Mouse (Mus musculus) lung, embryonic 15.5 days (tissue): ENCODE measurements at regions not wholly inside any gene's neighbourhood (a gene's known extent, or its start where the extent isn't known, plus 50 kb on each side); places are given as distances from the start of the nearest gene placed in this dataset.

Experiments
- ATAC-seq: fragments of 200-750 bp; cut with Nextera tagmentation; 2 replicates; pipeline ENCODE4 v1.8.0; 2017; ENCODE audit warnings: moderate number of reproducible peaks, borderline replicate concordance; ENCODE audit not compliant: low FRiP score, low TSS enrichment; ENCODE audit errors: extremely low read depth
- H3K27ac ChIP-seq: fragments of 300-500 bp; sonication (generic); 2 replicates; pipeline ENCODE4 v1.5.1; 2015; ENCODE audit warnings: moderate library complexity, mild to moderate bottlenecking, inconsistent platforms
- H3K27me3 ChIP-seq: fragments of 300-500 bp; sonication (generic); 2 replicates; pipeline ENCODE4 v1.6.1; 2015; ENCODE audit warnings: inconsistent platforms
- H3K36me3 ChIP-seq: fragments of 300-500 bp; sonication (generic); 2 replicates; pipeline ENCODE4 v1.6.1; 2015; ENCODE audit warnings: inconsistent platforms
- H3K4me1 ChIP-seq: fragments of 300-500 bp; sonication (generic); 2 replicates; pipeline ENCODE4 v1.6.1; 2015; ENCODE audit warnings: inconsistent platforms
- H3K4me2 ChIP-seq: fragments of 300-500 bp; sonication (generic); 2 replicates; pipeline ENCODE4 v1.6.1; 2015; ENCODE audit warnings: inconsistent platforms, mild to moderate bottlenecking, moderate library complexity
- H3K4me3 ChIP-seq: fragments of 300-500 bp; sonication (generic); 2 replicates; pipeline ENCODE4 v1.5.1; 2015; ENCODE audit warnings: mild to moderate bottlenecking, inconsistent platforms
- H3K9ac ChIP-seq: fragments of 300-500 bp; sonication (generic); 2 replicates; pipeline ENCODE4 v1.6.1; 2015; ENCODE audit warnings: inconsistent platforms
- H3K9me3 ChIP-seq: fragments of 300-500 bp; sonication (generic); 2 replicates; pipeline ENCODE4 v1.6.1; 2016; ENCODE audit warnings: inconsistent platforms
- WGBS: fragments of 180-500 bp; shearing (Covaris S2); methylation state at CpG from one replicate; pipeline ENCODE4 v1.1.7; 2015; 5-methylcytosine and 5-hydroxymethylcytosine counted together

- Histone ChIP-seq H3K4me2 (no peak overlapping the region), H3K27me3 (no peaks in the 10 kb centered on the region), H3K36me3 (no peaks in the 10 kb centered on the region), H3K4me3 (no peak overlapping the region), H3K9ac (no peak overlapping the region), H3K9me3 (no peaks in the 10 kb centered on the region), H3K27ac (no peak overlapping the region), H3K4me1 (no peaks in the 10 kb centered on the region)
- 86% methylated on average over 1 of the region's 1 CpGs for WGBS
- ATAC-seq: no peak
These were observed 148.5 kb upstream of the Ednra start for GRCm38 (mm10) chr8:77872771-77873170.

- no peak overlapping the region for H3K4me2 ChIP-seq
- 83% methylated on average over 3 of the region's 3 CpGs for WGBS
- no peak overlapping the region for H3K4me3 ChIP-seq
- no peak overlapping the region for H3K27ac ChIP-seq
- no peaks in the 10 kb centered on the region for H3K36me3 ChIP-seq
- H3K4me1 ChIP-seq: no peaks in the 10 kb centered on the region
- H3K27me3 ChIP-seq: no peaks in the 10 kb centered on the region
- peaks cover 4% of the 10 kb centered on the region; the same call in 1 of the 2 replicates for H3K9me3 ChIP-seq
- no peak overlapping the region for H3K9ac ChIP-seq
- ATAC-seq: no peak
These were observed 195.5 kb upstream of the Ednra start for GRCm38 (mm10) chr8:77919776-77920175.

- H3K9ac ChIP-seq: no peak overlapping the region
- H3K4me3 ChIP-seq: no peak overlapping the region
- H3K36me3 ChIP-seq: no peaks in the 10 kb centered on the region
- H3K27ac ChIP-seq: no peak overlapping the region
- no peak for ATAC-seq
- peaks cover 4% of the 10 kb centered on the region; the same call in 1 of the 2 replicates for H3K9me3 ChIP-seq
- H3K4me2 ChIP-seq: no peak overlapping the region
- 63% methylated on average over 4 of the region's 4 CpGs for WGBS
- no peaks in the 10 kb centered on the region for H3K27me3 ChIP-seq
- H3K4me1 ChIP-seq: no peaks in the 10 kb centered on the region
These were observed 197.6 kb upstream of the Ednra start for GRCm38 (mm10) chr8:77921868-77922267.

GRCm38 (mm10) chr8:77947702-77948101, 223.4 kb upstream of the Ednra start:
- no peak overlapping the region for H3K27ac ChIP-seq
- H3K4me2 ChIP-seq: no peak overlapping the region
- ATAC-seq: no peak
- 85% methylated on average over 3 of the region's 3 CpGs for WGBS
- no peaks in the 10 kb centered on the region for H3K4me1 ChIP-seq
- H3K36me3 ChIP-seq: no peaks in the 10 kb centered on the region
- H3K9me3 ChIP-seq: no peaks in the 10 kb centered on the region
- H3K4me3 ChIP-seq: no peak overlapping the region
- H3K27me3 ChIP-seq: no peaks in the 10 kb centered on the region
- H3K9ac ChIP-seq: no peak overlapping the region

- no peak overlapping the region for H3K4me2 ChIP-seq
- no peaks in the 10 kb centered on the region for H3K4me1 ChIP-seq
- H3K27ac ChIP-seq: no peak overlapping the region
- ATAC-seq: no peak
- no peak overlapping the region for H3K4me3 ChIP-seq
- no peaks in the 10 kb centered on the region for H3K9me3 ChIP-seq
- WGBS: 73% methylated on average over 5 of the region's 5 CpGs
- no peak overlapping the region for H3K9ac ChIP-seq
- H3K36me3 ChIP-seq: no peaks in the 10 kb centered on the region
- no peaks in the 10 kb centered on the region for H3K27me3 ChIP-seq
These were observed 225.4 kb upstream of the Ednra start for GRCm38 (mm10) chr8:77949640-77950039.

- peaks cover 4% of the 10 kb centered on the region; the same call in 1 of the 2 replicates for H3K4me1 ChIP-seq
- H3K27ac ChIP-seq: no peak overlapping the region
- WGBS: 79% methylated on average over 4 of the region's 4 CpGs
- no peak for ATAC-seq
- H3K4me2 ChIP-seq: no peak overlapping the region
- no peak overlapping the region for H3K9ac ChIP-seq
- H3K9me3 ChIP-seq: no peaks in the 10 kb centered on the region
- no peaks in the 10 kb centered on the region for H3K36me3 ChIP-seq
- H3K4me3 ChIP-seq: no peak overlapping the region
- no peaks in the 10 kb centered on the region for H3K27me3 ChIP-seq
These were observed 234.6 kb upstream of the Ednra start for GRCm38 (mm10) chr8:77958814-77959372.

GRCm38 (mm10) chr8:77963102-77963698, 238.9 kb upstream of the Ednra start:
- WGBS: 48% methylated on average over 3 of the region's 3 CpGs
- Histone ChIP-seq H3K27me3 (no peaks in the 10 kb centered on the region), H3K4me2 (no peak overlapping the region), H3K4me1 (peaks cover 4% of the 10 kb centered on the region; the same call in 1 of the 2 replicates), H3K27ac (peak overlapping the region; percentile 33; the same call in 1 of the 2 replicates), H3K4me3 (no peak overlapping the region), H3K36me3 (no peaks in the 10 kb centered on the region), H3K9me3 (no peaks in the 10 kb centered on the region), H3K9ac (no peak overlapping the region)
- ATAC-seq: no peak

- Histone ChIP-seq H3K4me2 (no peak overlapping the region), H3K9ac (no peak overlapping the region), H3K27ac (no peak overlapping the region), H3K9me3 (no peaks in the 10 kb centered on the region), H3K4me3 (no peak overlapping the region), H3K27me3 (no peaks in the 10 kb centered on the region), H3K36me3 (no peaks in the 10 kb centered on the region), H3K4me1 (0 out of 2 replicates have a peak, but pooled peaks cover 11% of the 10 kb centered on the region)
- WGBS: 71% methylated on average over 8 of the region's 8 CpGs
- no peak for ATAC-seq
These were observed 242.7 kb upstream of the Ttc29 start for GRCm38 (mm10) chr8:77970378-77970777.

GRCm38 (mm10) chr8:77973714-77974113, 239.4 kb upstream of the Ttc29 start:
- H3K4me1 ChIP-seq: 0 out of 2 replicates have a peak, but pooled peaks cover 11% of the 10 kb centered on the region
- no peak overlapping the region for H3K4me3 ChIP-seq
- 22% methylated on average over 4 of the region's 4 CpGs for WGBS
- no peaks in the 10 kb centered on the region for H3K9me3 ChIP-seq
- peak overlapping the region; percentile 83 for H3K27ac ChIP-seq
- no peaks in the 10 kb centered on the region for H3K27me3 ChIP-seq
- no peaks in the 10 kb centered on the region for H3K36me3 ChIP-seq
- ATAC-seq: peak; percentile 97
- H3K4me2 ChIP-seq: no peak overlapping the region
- no peak overlapping the region for H3K9ac ChIP-seq

- no peaks in the 10 kb centered on the region for H3K36me3 ChIP-seq
- 49% methylated on average over 2 of the region's 2 CpGs for WGBS
- H3K27ac ChIP-seq: no peak overlapping the region
- H3K27me3 ChIP-seq: no peaks in the 10 kb centered on the region
- no peak for ATAC-seq
- H3K4me3 ChIP-seq: no peak overlapping the region
- 0 out of 2 replicates have a peak, but pooled peaks cover 12% of the 10 kb centered on the region for H3K4me1 ChIP-seq
- no peak overlapping the region for H3K9ac ChIP-seq
- no peaks in the 10 kb centered on the region for H3K9me3 ChIP-seq
- H3K4me2 ChIP-seq: no peak overlapping the region
These were observed 234.0 kb upstream of the Ttc29 start for GRCm38 (mm10) chr8:77979106-77979505.

- WGBS: 36% methylated on average over 3 of the region's 3 CpGs
- 0 out of 2 replicates have a peak, but pooled peaks cover 11% of the 10 kb centered on the region for H3K4me1 ChIP-seq
- no peaks in the 10 kb centered on the region for H3K36me3 ChIP-seq
- H3K9ac ChIP-seq: no peak overlapping the region
- H3K27me3 ChIP-seq: no peaks in the 10 kb centered on the region
- H3K4me2 ChIP-seq: no peak overlapping the region
- no peaks in the 10 kb centered on the region for H3K9me3 ChIP-seq
- 0 out of 2 replicates have a peak overlapping the region, but pooled peaks have one; percentile 7 for H3K27ac ChIP-seq
- no peak overlapping the region for H3K4me3 ChIP-seq
- ATAC-seq: peak; percentile 52; the same call in 1 of the 2 replicates
These were observed 232.4 kb upstream of the Ttc29 start for GRCm38 (mm10) chr8:77980701-77981100.

GRCm38 (mm10) chr8:77982031-77982430, 231.1 kb upstream of the Ttc29 start:
- Histone ChIP-seq H3K4me2 (no peak overlapping the region), H3K36me3 (no peaks in the 10 kb centered on the region), H3K9me3 (no peaks in the 10 kb centered on the region), H3K4me3 (no peak overlapping the region), H3K4me1 (0 out of 2 replicates have a peak, but pooled peaks cover 11% of the 10 kb centered on the region), H3K27ac (no peak overlapping the region), H3K9ac (no peak overlapping the region), H3K27me3 (no peaks in the 10 kb centered on the region)
- 68% methylated on average over 3 of the region's 3 CpGs for WGBS
- ATAC-seq: no peak
